Mouse (Mus musculus): ENCODE results near the gene Tgif1.

DNA sequence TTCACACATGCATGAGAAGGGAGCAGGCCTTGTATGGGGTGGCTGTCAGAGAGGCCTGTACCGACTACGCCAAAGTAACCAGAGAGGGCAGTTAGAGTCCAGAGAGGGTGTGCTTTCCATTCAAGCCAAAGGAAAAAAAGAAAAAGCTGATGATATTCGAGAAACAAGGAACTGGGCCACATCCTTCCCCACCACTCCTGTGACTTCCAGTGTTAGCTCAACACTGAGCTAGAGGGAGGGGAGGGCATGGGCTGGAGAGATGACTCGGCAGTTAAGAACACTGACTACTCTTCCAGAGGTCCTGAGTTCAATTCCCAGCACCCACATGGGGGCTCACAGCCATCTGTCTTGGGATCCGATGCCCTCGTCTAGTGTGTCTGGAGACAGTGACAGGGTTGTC, 24.1 kb downstream of the Tgif1 start:
- TF ChIP-seq EP300 (IDR thresholded peaks at IDR 0.05; ENCODE audit: low read depth) (no peak), CTCF (IDR thresholded peaks at IDR 0.05; ENCODE audit: low read depth) (no peak)

All from liver, postnatal 0 days (tissue).